Mouse (Mus musculus): ENCODE measurements at regions not wholly inside any gene's neighbourhood (a gene's known extent, or its start where the extent isn't known, plus 50 kb on each side); places are given as distances from the start of the nearest gene placed in this dataset.

GRCm38 (mm10) chr5:149956931-149957330, 61.5 kb upstream of the Rxfp2 start:
- TF ChIP-seq CTCF (IDR thresholded peaks at IDR 0.05; ENCODE audit: low read depth), result no peak
- no peak for TF ChIP-seq EP300 (IDR thresholded peaks at IDR 0.05; ENCODE audit: low read depth)

All from liver, embryonic 14.5 days (tissue).